Mouse (Mus musculus): Measurements from ENCODE around the gene Vezf1. TPM values are rescaled to one million over a fixed set of nuclear protein-coding genes. Genes with fewer than 3 reads are reported as not detected.

The Vezf1 gene
- polyA plus RNA-seq, 1 experiment = not detected

DNA sequence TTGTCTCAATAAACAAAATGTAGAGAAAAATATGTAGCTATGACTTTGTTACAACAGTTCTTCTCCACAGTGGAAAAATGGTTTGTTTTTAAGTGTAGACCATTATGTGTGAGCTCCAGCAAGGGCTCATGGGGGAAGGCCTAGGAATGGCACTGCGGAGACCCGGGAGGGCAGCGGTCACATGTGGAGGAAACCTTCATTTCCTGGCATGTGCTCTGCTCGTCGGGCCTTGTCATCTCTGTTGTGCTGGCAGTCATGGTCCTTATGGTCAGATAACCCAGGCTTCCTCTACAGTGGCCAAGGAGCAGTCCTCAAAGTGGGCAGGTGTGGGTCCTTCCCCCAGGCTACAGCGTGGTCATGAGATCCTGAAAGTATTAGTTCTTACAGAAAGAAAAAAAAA lies 15.6 kb downstream of the Vezf1 start:
- WGBS = 77% methylated on average over 6 of the region's 6 CpGs
- H3K4me3 ChIP-seq (ENCODE audit: insufficient read depth, low read depth, low read length) = no peak overlapping the region
- H3K27ac ChIP-seq (ENCODE audit: insufficient read depth, low read depth, low read length) = no peak overlapping the region
- 0 out of 2 replicates have a peak, but pooled peaks cover 2% of the 10 kb centered on the region for H3K4me1 ChIP-seq (ENCODE audit: control insufficient read depth, insufficient read depth, low read length)
- TF ChIP-seq POLR2A (IDR thresholded peaks at IDR 0.05; ENCODE audit: insufficient read depth, low read depth, low read length) (no peak), CTCF (IDR thresholded peaks at IDR 0.05; ENCODE audit: insufficient read depth, low read depth, low read length) (no peak)

DNA sequence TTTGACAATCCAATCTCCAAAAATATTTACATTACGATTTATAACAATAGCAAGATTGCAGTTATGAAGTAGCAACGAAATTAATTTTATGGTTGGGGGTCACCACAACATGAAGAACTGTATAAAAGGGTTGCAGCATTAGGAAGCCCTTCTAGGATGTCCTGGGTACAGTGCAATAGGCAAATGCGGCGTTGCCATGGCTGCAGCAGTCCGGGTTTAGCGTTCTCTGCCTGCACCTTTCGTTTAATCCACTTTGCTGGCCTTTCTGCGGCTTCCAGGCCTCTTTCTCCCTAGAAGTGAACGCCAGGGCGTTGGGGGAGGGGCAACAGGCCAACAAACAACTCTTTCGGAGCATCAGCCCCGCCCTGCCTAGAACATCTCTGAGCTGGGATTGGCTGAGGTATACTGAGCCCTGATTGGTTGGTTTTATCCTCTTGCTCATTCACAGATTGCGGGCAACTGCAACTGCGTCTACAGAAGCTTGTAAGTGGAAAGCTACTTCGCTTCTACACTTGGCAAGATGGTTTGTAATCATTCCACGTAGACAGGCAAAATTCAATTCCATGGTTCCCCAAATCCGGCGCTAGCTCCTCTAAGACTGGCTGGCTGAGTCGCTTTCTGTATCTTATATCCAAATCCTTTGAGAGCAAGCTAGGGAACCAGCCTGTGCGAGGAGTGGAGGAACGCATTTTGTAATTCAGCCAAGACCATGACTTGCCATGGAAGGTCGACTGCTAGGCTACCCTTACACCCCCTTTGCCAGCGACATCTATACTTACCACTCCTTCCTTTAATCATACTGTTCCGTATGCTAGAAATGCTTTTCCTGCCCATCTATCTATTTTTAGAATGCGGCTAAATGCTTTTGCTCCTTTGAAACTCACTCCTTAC lies 18.9 kb downstream of the Vezf1 start:
- WGBS = 3% methylated on average over 25 of the region's 25 CpGs

DNA sequence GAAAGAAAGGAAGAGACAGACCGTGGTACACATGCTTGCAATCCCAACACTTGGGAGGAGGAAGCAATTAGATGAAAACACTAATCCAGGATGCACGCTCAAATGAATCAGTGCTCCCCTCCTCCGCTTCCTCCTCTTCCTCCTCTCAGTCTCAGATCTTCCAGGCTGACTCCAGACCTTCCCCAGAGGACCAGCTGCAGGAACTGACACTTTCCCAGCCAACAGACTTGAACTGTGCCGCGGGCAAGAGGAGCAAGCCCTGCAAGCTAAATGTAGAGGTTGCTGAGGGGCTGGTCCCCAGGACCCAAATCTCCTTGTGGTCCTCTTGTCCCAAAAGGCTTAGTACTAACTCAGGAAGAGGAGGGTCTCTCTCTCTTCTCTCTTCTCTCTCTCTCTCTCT lies 21.1 kb downstream of the Vezf1 start:
- Histone ChIP-seq H3K4me1 (ENCODE audit: control insufficient read depth, insufficient read depth, low read length) (0 out of 2 replicates have a peak, but pooled peaks cover 4% of the 10 kb centered on the region), H3K27ac (ENCODE audit: insufficient read depth, low read depth, low read length) (no peak overlapping the region), H3K4me3 (ENCODE audit: insufficient read depth, low read depth, low read length) (no peak overlapping the region)
- 65% methylated on average over 5 of the region's 5 CpGs for WGBS
- no peak for TF ChIP-seq POLR2A (IDR thresholded peaks at IDR 0.05; ENCODE audit: insufficient read depth, low read depth, low read length)
- TF ChIP-seq CTCF (IDR thresholded peaks at IDR 0.05; ENCODE audit: insufficient read depth, low read depth, low read length) = no peak

More for the DNA sequence above, 18.9 kb downstream of the Vezf1 start:
- Histone ChIP-seq H3K4me1 (ENCODE audit: control insufficient read depth, insufficient read depth, low read length) (0 out of 2 replicates have a peak, but pooled peaks cover 4% of the 10 kb centered on the region), H3K27ac (ENCODE audit: insufficient read depth, low read depth, low read length) (no peak overlapping the region), H3K4me3 (ENCODE audit: insufficient read depth, low read depth, low read length) (peak overlapping the region; percentile 35)
- TF ChIP-seq CTCF (IDR thresholded peaks at IDR 0.05; ENCODE audit: insufficient read depth, low read depth, low read length) = no peak
- no peak for TF ChIP-seq POLR2A (IDR thresholded peaks at IDR 0.05; ENCODE audit: insufficient read depth, low read depth, low read length)

DNA sequence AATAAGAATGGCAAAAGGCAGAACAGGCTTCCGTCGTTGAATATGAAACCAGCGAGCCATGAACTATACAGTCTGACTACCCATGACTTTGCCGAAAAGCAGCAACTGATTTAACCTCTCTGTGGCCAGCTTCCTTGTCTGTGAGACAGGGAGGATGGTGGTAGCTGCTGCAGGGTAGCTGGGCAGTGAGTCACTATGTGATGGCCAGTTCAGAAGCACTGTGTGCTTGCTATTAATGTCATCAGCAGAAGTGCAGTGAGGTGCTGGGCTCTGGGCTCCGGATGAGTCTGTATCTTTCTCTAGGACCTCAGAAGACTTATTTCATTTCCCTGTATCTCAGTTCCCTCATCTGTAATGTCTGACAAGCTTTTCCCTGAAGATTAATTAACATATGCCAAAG lies 22.2 kb downstream of the Vezf1 start:
- 83% methylated on average over 5 of the region's 5 CpGs for whole genome bisulfite sequencing
- TF ChIP-seq CTCF (IDR thresholded peaks at IDR 0.05; ENCODE audit: insufficient read depth, low read depth, low read length) = no peak
- no peak for TF ChIP-seq POLR2A (IDR thresholded peaks at IDR 0.05; ENCODE audit: insufficient read depth, low read depth, low read length)
- H3K27ac ChIP-seq (ENCODE audit: insufficient read depth, low read depth, low read length) = no peak overlapping the region
- no peak overlapping the region for H3K4me3 ChIP-seq (ENCODE audit: insufficient read depth, low read depth, low read length)
- 0 out of 2 replicates have a peak, but pooled peaks cover 4% of the 10 kb centered on the region for H3K4me1 ChIP-seq (ENCODE audit: control insufficient read depth, insufficient read depth, low read length)

DNA sequence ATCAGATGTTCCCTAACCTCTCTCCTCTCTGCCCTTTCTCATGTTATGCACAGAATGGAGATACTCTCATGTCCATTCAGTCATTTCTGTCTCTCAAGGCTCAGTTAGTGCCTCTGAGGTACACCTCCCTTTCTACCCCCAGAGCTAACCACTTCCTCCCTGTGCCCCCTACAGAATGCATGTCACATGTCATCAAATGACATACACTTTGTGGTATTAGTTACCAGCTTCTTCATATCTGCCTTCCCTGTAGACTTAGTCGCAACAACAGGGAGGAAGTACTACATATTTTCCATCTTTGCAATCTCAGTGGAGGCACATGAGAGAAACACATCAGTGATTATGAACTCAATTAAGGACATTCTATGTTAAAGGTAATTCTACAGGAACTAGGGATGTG lies 23.9 kb downstream of the Vezf1 start:
- TF ChIP-seq CTCF (IDR thresholded peaks at IDR 0.05; ENCODE audit: insufficient read depth, low read depth, low read length) (no peak), POLR2A (IDR thresholded peaks at IDR 0.05; ENCODE audit: insufficient read depth, low read depth, low read length) (no peak)
- H3K4me1 ChIP-seq (ENCODE audit: control insufficient read depth, insufficient read depth, low read length) = 0 out of 2 replicates have a peak, but pooled peaks cover 2% of the 10 kb centered on the region
- WGBS = 98% methylated on average over 1 of the region's 1 CpGs

DNA sequence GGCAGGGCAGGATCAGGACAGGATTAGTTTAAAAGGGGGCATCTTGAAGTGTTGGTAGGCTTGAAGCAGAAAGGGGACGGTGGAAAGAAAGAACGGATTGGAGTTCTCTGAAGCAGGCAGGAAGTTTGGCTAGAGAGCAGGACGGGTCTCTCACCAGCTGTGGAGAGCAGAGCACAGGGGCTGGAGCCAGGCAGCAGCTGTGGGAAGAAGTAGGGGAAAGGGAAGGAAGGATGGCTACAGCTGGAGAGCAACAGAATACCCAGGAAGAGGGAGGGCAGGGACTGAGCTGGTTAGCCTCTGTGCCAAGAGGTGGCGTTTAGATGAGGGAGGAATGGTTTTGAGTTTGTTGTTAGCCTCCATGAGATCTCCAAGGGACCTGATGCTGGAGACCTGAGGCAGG lies 29.1 kb downstream of the Vezf1 start:
- WGBS = 24% methylated on average over 4 of the region's 4 CpGs
- TF ChIP-seq CTCF (IDR thresholded peaks at IDR 0.05; ENCODE audit: insufficient read depth, low read depth, low read length) (no peak), POLR2A (IDR thresholded peaks at IDR 0.05; ENCODE audit: insufficient read depth, low read depth, low read length) (no peak)
- no peak overlapping the region for H3K27ac ChIP-seq (ENCODE audit: insufficient read depth, low read depth, low read length)

More for the DNA sequence above, 23.9 kb downstream of the Vezf1 start:
- H3K27ac ChIP-seq (ENCODE audit: insufficient read depth, low read depth, low read length) = no peak overlapping the region
- H3K4me3 ChIP-seq (ENCODE audit: insufficient read depth, low read depth, low read length) = no peak overlapping the region

DNA sequence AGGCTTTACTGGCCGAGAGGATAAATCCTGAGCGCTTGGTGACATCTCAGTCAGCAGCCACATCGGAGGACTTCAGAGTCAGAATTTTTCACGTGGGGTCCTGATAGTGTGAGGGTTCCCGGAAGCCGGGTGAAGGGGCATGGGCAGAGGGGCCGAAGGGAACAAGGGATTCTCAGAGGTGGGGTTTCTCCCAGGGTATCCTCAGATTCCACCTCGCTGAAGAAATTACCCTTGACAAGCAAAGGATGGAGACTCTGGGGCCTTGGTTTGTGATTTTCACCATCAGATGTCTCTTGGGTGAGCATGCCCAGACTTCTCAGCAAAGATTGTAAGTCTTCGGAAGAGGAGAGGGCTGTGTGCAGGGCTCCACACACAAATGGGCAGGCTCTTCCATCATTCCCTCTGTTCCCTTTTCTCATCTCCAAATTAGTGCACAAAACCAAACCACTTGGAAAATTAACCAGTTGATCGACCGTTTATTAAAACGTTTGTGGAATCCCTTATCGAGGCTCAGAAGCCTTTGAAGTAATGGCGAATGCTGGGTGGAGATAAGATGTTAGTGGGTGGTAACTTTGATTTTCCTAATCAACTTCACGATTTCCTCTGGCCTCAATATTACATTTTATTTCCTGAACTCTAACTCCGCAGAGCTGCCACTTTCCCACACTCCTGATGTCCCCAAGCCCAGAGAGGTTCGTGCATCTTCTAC lies 30.1 kb downstream of the Vezf1 start, which contains the start of gene Cuedc1:
Gene Cuedc1 (plus strand): TSS at position 38 of the 709 bp plus-strand sequence.
- TF ChIP-seq CTCF (IDR thresholded peaks at IDR 0.05; ENCODE audit: insufficient read depth, low read depth, low read length) (no peak), POLR2A (IDR thresholded peaks at IDR 0.05; ENCODE audit: insufficient read depth, low read depth, low read length) (no peak)
- peaks cover 20% of the 10 kb centered on the region for H3K4me1 ChIP-seq (ENCODE audit: control insufficient read depth, insufficient read depth, low read length)
- peak within 1 kb of the TSS; percentile 98 for H3K4me3 ChIP-seq (ENCODE audit: insufficient read depth, low read depth, low read length)
- H3K27ac ChIP-seq (ENCODE audit: insufficient read depth, low read depth, low read length) = peak within 1 kb of the TSS; percentile 89
- WGBS = 33% methylated on average over 17 of the region's 17 CpGs

More for the DNA sequence above, 29.1 kb downstream of the Vezf1 start:
- Histone ChIP-seq H3K4me3 (ENCODE audit: insufficient read depth, low read depth, low read length) (no peak overlapping the region), H3K4me1 (ENCODE audit: control insufficient read depth, insufficient read depth, low read length) (peaks cover 20% of the 10 kb centered on the region)

DNA sequence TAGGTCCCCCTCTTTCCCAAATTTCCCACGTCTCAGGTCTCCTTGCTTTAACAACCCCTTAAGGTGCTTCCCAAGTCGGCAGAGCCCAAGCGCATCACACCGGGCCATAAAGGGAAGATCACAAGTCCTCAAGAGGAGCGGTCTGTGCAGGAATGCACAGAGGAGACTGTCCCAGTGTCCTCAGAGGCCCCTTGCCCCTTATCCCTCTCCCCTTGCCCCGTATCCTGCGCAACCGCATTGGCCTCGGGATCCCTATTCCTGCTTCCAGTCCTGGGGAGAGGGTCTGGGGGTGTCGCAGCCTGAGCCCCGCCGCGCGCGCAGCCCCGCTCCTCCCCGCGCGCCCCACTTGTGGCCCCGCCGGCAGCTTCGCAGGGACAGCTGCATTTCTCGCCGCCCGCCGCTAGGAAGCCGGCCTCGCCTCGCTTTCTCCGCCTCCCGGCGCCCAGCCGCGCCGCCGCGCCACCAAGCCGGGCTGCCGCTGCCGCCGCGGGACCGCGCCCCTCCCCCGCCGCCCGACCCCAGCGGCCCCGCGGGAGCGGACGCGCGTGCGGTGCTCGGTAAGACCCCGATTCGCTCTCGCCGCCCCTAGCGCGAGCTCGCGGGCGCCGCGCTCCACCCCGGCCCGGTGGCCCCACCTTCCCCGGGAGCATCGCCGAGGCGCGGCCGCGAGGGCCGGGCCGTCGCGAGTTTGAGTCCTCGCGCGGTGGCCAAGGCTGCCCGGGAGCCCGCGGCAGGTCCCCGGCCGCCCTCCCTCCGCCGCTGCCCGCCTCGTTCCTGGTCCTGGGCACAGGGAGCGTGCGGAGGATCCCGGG lies 30.9 kb downstream of the Vezf1 start:
- TF ChIP-seq CTCF (IDR thresholded peaks at IDR 0.05; ENCODE audit: insufficient read depth, low read depth, low read length) (peak; percentile 43; the same call in 1 of the 2 replicates), POLR2A (IDR thresholded peaks at IDR 0.05; ENCODE audit: insufficient read depth, low read depth, low read length) (0 out of 2 replicates have a peak, but pooled peaks have one; percentile 21)
- H3K27ac ChIP-seq (ENCODE audit: insufficient read depth, low read depth, low read length) = peak overlapping the region; percentile 89
- WGBS = under 1% methylated on average over 95 of the region's 95 CpGs
- H3K4me1 ChIP-seq (ENCODE audit: control insufficient read depth, insufficient read depth, low read length) = peaks cover 20% of the 10 kb centered on the region
- H3K4me3 ChIP-seq (ENCODE audit: insufficient read depth, low read depth, low read length) = peak overlapping the region; percentile 98
